Mouse (Mus musculus) erythroblast, embryonic 14.5 days (primary cell): ENCODE data around the gene Cmip.

ENCODE experiments used
- GATA1 ChIP-seq: IDR thresholded peaks from 2 replicates; pipeline ENCODE4 v1.6.1; 2012; ENCODE audit warnings: low read length, inconsistent platforms, mixed read lengths
- TAL1 ChIP-seq: IDR thresholded peaks from 3 replicates; pipeline ENCODE4 v1.6.1; 2012; ENCODE audit warnings: low read length, inconsistent platforms, mixed read lengths

DNA sequence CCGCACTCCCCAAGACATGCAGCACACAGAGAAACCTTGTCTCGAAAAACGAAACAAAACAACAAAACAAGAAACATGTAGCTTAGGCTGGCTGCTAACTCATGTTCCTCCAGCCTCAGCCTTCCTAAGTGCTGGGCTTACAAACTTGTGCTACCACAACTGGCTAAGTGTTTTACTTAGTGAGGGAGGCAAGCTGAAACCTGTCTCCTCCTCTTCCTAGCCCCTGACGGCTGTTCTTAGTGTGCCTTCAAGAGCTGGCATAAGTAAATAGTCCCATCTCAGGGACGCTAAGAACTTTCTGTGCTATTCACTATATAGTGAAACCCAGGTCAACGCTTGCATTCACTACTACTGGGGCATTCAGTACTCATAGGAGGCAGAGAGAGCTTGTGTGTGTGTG is 2.4 kb upstream of the Cmip start:
- TF ChIP-seq GATA1 (no peak), TAL1 (no peak)
